Mouse (Mus musculus) cortical plate, adult 2 months (tissue): Measurements from ENCODE around the gene Lurap1l. TPM values are rescaled to one million over a fixed set of nuclear protein-coding genes. Genes with fewer than 3 reads are reported as not detected.

Experiments
- H3K27ac ChIP-seq: fragments of 200-500 bp; 2 replicates; pipeline ENCODE4 v1.5.1; 2012; ENCODE audit warnings: low read length, control low read depth, inconsistent platforms; ENCODE audit not compliant: insufficient read depth
- H3K4me1 ChIP-seq: fragments of 200-500 bp; 2 replicates; pipeline ENCODE4 v1.6.1; 2011; ENCODE audit warnings: low read length; ENCODE audit not compliant: control insufficient read depth, insufficient read depth
- H3K4me3 ChIP-seq: fragments of 200-500 bp; 2 replicates; pipeline ENCODE4 v1.5.1; 2011; ENCODE audit warnings: mild to moderate bottlenecking, low read length, control low read depth; ENCODE audit not compliant: insufficient read depth
- CTCF ChIP-seq: fragments of 200-500 bp; IDR thresholded peaks from 2 replicates; pipeline ENCODE4 v1.5.1; 2011; ENCODE audit warnings: mild to moderate bottlenecking, control low read depth, low read length; ENCODE audit not compliant: insufficient read depth; ENCODE audit errors: extremely low read depth
- POLR2A ChIP-seq: fragments of 200-500 bp; IDR thresholded peaks from 2 replicates; pipeline ENCODE4 v1.6.1; 2011; ENCODE audit warnings: mild to moderate bottlenecking, low read length, control low read depth; ENCODE audit not compliant: insufficient read depth; ENCODE audit errors: extremely low read depth
- polyA plus RNA-seq: library from polyadenylated mRNA; depleted of rRNA; stranded (reverse); fragments of >200 nt; gene quantifications from 2 replicates; pipeline ENCODE4 v1.2.3, GENCODE M21; 2012

The Lurap1l gene
- polyA plus RNA-seq, 1 experiment = 8.8 TPM

DNA sequence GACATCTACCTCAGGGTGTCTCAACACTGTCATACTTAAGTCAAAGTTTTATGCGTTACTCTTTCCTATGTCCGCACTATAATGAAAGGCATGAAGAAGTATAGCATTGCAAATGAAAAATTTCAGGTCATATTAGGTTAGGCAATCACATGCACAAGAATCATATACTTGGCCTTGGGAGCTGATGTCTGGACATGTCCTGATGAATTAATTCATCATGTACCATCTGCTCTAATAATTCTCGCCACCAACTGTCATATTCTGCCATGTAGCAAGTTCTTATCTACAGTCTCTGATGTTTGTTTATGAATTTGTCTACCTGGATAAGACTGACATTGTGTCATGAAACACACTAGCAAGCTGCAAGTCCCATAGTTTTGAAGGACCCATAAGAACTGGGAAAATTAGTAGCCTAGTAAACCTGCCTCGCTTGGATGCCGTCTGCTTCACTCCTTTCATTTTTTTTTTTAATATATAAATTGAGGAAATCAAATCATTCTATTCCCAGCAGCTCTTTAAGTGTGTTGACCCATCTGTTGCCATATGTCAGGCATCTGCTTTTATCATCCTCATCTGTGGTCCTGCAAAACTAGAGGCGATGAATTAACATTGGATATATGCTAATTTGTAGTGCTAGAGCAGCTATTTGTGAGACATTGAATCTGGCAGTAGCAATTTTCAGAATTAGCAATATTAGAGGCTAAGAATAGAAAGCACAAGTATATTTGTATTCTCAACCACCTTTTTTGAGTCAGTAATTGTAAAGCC, 15.5 kb downstream of the Lurap1l start:
- peaks cover 3% of the 10 kb centered on the region for H3K4me1 ChIP-seq
- no peak overlapping the region for H3K27ac ChIP-seq
- TF ChIP-seq POLR2A (no peak), CTCF (no peak)
- no peak overlapping the region for H3K4me3 ChIP-seq

DNA sequence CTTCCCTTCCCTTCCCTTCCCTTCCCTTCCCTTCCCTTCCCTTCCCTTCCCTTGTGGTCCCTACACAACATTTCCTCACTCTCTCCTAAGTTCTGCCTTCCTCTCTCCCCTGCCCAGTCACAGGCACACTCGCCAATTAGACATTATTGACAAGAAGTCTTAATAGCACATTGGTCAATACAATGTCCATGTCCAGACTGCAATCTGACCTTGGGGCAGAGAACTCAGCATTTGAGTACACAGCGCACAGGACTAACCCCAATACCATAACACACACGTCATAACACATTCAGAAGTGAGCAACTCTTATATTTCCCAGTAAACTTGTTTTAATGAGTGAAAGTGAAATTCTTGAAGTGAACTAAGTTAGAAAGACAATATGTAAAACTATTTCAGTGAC, 24.3 kb downstream of the Lurap1l start:
- TF ChIP-seq CTCF (no peak), POLR2A (no peak)
- no peak overlapping the region for H3K4me3 ChIP-seq
- H3K27ac ChIP-seq = no peak overlapping the region
- no peaks in the 10 kb centered on the region for H3K4me1 ChIP-seq

DNA sequence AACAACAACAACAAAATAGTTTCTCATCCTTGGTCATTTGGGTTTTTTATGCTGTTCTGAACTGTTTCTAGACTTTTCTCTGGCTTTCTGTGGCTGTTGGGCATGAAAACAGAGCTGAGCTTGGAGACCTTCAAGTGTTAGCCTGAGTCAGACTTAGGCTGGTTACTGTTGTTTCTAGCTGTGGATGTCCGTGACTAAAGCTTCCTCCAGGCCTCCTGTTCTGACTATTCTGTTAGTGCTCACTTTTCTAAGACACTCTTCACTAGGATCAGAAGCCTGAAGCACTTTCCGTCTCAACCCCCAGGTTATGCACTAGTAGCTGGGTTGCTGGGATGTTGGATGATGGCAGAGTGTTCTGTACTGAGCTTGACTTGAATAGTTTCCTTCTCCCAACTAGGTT, 28.7 kb downstream of the Lurap1l start:
- H3K4me3 ChIP-seq = no peak overlapping the region
- no peaks in the 10 kb centered on the region for H3K4me1 ChIP-seq
- TF ChIP-seq POLR2A = no peak
- no peak for TF ChIP-seq CTCF
- no peak overlapping the region for H3K27ac ChIP-seq

DNA sequence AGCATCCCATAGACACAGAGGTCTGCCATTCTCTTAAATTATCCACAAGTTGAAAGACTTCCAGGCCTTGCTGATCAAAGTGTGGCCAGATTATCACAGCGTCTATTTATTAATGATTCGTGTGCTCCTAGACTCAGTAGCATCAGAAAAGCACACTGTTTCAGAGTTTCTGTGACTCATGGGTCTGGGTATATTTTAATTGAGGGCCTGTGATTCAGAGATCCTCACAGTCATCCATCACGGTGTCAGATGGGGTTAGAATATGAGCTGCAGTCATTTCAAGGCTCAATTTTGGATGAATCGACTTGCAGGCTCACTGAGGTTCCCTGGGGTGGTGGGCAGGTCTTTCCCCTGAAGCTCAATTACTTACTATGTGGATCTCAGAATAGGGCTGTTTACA, 30.5 kb downstream of the Lurap1l start:
- no peak overlapping the region for H3K4me3 ChIP-seq
- TF ChIP-seq POLR2A = no peak
- TF ChIP-seq CTCF = no peak
- no peak overlapping the region for H3K27ac ChIP-seq
- no peaks in the 10 kb centered on the region for H3K4me1 ChIP-seq

DNA sequence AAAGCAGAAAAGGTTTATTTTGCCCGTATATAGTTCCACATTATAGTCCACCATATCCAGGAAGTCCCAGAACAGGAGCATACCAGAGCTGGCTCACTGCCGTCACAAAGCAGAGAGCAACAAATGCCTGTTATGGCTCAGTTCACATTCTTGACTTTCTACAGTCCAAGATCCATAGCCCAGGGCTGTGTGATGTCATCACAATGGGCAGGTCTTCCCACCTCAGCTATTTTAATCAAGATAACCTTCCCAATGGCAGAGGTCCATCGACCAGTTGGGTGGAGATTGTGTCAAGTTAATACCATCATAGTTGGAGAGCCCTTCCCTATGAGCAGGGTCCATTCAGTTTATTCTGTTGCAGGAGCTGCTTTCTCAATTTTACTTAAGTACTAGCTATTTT, 31.5 kb downstream of the Lurap1l start:
- TF ChIP-seq CTCF = no peak
- no peak for TF ChIP-seq POLR2A
- Histone ChIP-seq H3K27ac (no peak overlapping the region), H3K4me3 (no peak overlapping the region), H3K4me1 (no peaks in the 10 kb centered on the region)

DNA sequence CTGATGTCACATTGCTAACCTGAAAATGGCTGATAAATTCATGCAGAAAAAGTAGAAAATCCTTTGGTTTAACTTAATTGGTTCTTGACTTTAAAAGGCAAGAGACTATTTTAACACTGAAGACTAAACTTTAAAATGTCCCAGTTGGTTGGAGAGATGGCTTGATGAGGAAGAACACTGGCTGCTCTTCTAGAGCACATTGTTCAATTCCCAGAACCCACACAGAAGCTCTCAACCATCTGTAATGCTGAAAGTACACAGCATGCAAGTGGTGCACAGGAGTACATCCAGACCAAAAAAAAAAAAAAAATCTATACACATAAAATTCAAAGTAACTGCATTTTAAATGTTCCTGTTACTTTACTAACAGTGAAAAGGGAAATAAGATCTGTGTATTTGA, 34.2 kb downstream of the Lurap1l start:
- no peak overlapping the region for H3K27ac ChIP-seq
- H3K4me3 ChIP-seq = no peak overlapping the region
- TF ChIP-seq CTCF = no peak
- no peak for TF ChIP-seq POLR2A
- no peaks in the 10 kb centered on the region for H3K4me1 ChIP-seq

DNA sequence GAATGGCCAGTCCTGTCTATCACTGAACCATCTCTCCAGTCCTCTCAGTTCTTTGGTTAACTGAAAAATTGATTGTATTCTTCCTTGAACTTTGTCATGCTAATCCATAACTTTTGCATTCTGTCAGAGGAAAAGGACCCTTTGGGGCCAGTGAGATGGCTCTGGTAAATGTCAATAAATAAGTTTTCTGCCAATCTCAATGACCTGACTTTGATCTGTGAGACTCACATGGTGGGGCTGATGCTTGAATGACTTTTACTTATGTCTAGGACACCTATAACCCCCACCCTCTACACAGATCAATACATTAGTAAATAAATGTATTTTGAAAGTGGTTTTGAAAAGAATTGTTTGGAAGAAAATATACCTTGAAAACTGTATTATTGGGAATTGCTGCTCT, 38.7 kb downstream of the Lurap1l start:
- Histone ChIP-seq H3K4me3 (no peak overlapping the region), H3K27ac (no peak overlapping the region), H3K4me1 (no peaks in the 10 kb centered on the region)
- no peak for TF ChIP-seq POLR2A
- no peak for TF ChIP-seq CTCF

DNA sequence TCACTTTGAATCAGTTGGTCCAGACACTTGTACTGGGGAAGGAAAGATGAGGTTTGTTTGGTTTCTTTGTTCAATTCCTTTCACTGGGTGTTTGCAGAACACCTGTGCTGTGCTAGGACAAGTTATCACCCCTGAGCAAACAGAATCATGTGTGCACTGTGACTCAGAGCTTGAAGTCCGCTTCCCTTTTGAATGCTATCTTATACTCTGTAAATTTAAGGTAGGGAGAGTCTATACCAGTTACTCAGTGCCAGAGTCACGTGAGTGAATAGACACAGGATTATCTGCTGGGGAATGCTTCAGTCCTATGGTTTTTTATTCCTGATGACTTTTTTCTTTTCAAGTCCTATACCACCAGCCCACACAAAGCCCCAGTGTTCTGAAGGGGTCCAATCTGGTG, 39.3 kb downstream of the Lurap1l start:
- no peak overlapping the region for H3K4me3 ChIP-seq
- no peak overlapping the region for H3K27ac ChIP-seq
- TF ChIP-seq CTCF = no peak
- TF ChIP-seq POLR2A = no peak
- no peaks in the 10 kb centered on the region for H3K4me1 ChIP-seq

DNA sequence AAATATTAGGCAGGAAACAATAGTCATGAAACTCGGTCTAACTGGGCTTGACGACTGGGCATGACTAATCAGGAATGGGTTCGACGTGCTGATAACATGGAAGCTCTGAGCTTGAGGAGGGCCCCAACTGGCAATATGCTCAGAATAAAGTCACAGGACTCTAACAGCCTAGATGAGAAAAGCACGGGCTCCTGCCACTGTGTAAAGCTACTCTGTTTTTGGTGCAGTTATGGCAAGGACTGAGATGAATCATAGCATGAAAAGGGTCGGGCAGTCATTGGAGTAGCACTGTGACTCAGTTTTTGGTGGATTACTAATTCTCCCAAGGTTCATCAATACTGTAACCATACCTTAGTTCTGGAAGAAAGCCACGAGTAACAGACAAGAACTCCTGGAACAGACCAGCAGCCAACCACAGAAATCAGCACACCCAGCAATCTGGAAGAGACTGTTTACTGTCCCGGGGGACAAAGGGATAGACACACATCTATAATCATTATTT, 39.9 kb downstream of the Lurap1l start:
- Histone ChIP-seq H3K4me1 (no peaks in the 10 kb centered on the region), H3K4me3 (no peak overlapping the region), H3K27ac (no peak overlapping the region)
- TF ChIP-seq CTCF (no peak), POLR2A (no peak)

DNA sequence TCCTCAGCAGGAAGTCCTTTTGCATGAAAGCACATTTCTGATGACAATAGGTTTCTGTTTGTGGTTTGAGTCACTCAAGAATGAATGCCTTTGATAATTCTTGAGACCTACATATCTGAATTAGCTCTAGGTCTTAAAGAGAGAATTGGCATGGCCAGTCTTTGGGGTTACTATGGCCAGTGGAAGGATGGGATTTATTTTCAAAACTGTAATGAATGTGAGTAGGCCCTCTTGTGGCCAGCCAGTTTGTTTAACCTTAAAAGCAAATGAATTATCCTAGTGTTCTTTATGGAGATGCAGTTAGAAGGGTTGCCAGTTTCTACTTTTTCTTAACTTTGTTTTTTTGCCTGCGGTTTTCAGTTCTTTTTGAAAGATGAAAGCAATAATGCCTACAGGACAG, 42.2 kb downstream of the Lurap1l start:
- Histone ChIP-seq H3K4me3 (no peak overlapping the region), H3K4me1 (no peaks in the 10 kb centered on the region), H3K27ac (no peak overlapping the region)
- TF ChIP-seq CTCF (0 out of 2 replicates have a peak, but pooled peaks have one; percentile 5), POLR2A (no peak)
